ENCODE assay signal across 8 mouse cellular contexts in the genomic region with DNA sequence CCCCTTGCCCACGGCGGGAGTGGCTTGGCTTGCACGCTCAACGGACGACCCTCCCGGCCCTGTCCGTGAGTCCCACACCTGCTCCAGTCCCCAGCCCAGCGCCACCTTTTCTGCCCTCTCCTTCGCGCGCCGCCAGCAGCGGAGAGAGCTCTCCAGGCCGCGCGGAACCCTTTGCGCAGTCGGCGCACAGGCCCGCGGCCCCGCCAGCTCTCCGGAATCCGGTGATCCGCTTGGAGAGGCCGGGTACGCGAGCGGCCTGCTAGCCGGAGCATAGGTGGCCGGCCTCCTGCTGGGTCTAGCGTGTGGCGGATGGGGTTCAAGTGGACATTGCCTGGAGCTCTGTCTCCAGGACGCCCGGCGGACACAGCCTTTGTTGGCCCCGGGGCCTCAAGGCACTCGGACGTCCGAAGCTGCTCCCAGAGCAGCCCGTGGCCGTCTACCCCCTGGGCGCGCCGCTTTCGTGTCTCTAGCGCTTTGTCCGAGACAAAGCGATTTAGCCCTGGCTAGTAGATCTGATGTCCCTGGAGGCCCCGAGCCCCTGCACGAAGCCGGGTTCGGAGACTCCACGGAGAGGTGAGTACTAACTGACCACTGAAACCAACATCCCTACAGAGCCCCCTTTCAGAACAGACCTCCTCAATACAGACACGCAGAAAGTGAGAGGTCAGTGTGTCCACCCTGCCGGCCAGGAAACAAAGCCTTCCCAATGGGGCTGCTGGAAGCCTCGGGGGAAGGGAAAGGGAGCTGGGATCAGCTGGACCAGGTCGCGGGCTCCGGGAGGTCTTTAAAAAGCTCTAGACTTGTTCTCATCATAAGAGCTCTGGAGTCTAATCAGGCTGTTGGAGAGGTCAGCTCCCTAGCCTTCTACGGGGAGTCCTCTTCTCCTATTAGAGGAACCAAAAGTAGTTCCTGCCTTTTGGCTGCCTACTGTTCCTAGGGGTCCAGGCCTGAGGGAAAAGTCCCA. TPM values are rescaled to one million over a fixed set of nuclear protein-coding genes. Genes with fewer than 3 reads are reported as not detected.
DNase-seq lines count a peak whose midpoint lies in the region; ATAC-seq and TF ChIP-seq lines count a peak whose summit lies in the region.

No protein-coding gene starts in this region.

- no peak for TF ChIP-seq CTCF in E14TG2a.4 (conservative IDR thresholded peaks at IDR 0.05; ENCODE audit: low read length)

- peak overlapping the region; percentile 85 for H3K4me2 ChIP-seq in embryonic facial prominence, embryonic 14.5 days (ENCODE audit: low read depth, low read length)
- H3K4me2 ChIP-seq in hindbrain, embryonic 14.5 days (replicated peaks), result peak overlapping the region; percentile 64
- peak overlapping the region; percentile 52 for H3K4me2 ChIP-seq in midbrain, embryonic 11.5 days

- H3K27ac ChIP-seq in embryonic facial prominence, embryonic 14.5 days (replicated peaks; ENCODE audit: low read depth, low read length), result no peak overlapping the region; the same call in 1 of the 2 replicates
- peak overlapping the region; percentile 85 for H3K27ac ChIP-seq in hindbrain, embryonic 14.5 days
- H3K27ac ChIP-seq in midbrain, embryonic 11.5 days (ENCODE audit: low read depth, low read length), result peak overlapping the region; percentile 62

- peaks cover 69% of the 10 kb centered on the region for H3K27me3 ChIP-seq in E14TG2a.4 (ENCODE audit: insufficient read depth, low read length)
- peaks cover 4% of the 10 kb centered on the region for H3K27me3 ChIP-seq in embryonic facial prominence, embryonic 14.5 days (replicated peaks; ENCODE audit: control insufficient read depth, insufficient read depth, low read length)
- H3K27me3 ChIP-seq in hindbrain, embryonic 14.5 days (ENCODE audit: control insufficient read depth, insufficient read depth, low read length), result no peaks in the 10 kb centered on the region
- no peaks in the 10 kb centered on the region; the same call in 1 of the 2 replicates for H3K27me3 ChIP-seq in midbrain, embryonic 11.5 days (ENCODE audit: control insufficient read depth, insufficient read depth, low read length)

- peak overlapping the region; percentile 88 for H3K4me3 ChIP-seq in E14TG2a.4 (replicated peaks; ENCODE audit: low read length)
- peak overlapping the region; percentile 68 for H3K4me3 ChIP-seq in embryonic facial prominence, embryonic 14.5 days (ENCODE audit: low read depth, low read length)
- peak overlapping the region; percentile 87 for H3K4me3 ChIP-seq in hindbrain, embryonic 14.5 days (replicated peaks; ENCODE audit: low read length)
- peak overlapping the region; percentile 85 for H3K4me3 ChIP-seq in midbrain, embryonic 11.5 days (ENCODE audit: low read depth, low read length)

- H3K36me3 ChIP-seq in E14TG2a.4 (ENCODE audit: insufficient read depth, low read length), result no peaks in the 10 kb centered on the region
- H3K36me3 ChIP-seq in embryonic facial prominence, embryonic 14.5 days (ENCODE audit: control insufficient read depth, insufficient read depth, low read length), result peaks cover 16% of the 10 kb centered on the region; the same call in 1 of the 2 replicates
- peaks cover 21% of the 10 kb centered on the region for H3K36me3 ChIP-seq in hindbrain, embryonic 14.5 days (replicated peaks; ENCODE audit: control insufficient read depth, insufficient read depth)
- H3K36me3 ChIP-seq in midbrain, embryonic 11.5 days (ENCODE audit: control insufficient read depth, insufficient read depth, low read length), result peaks cover 7% of the 10 kb centered on the region

- peak; percentile 44 for ATAC-seq in frontal cortex, adult (ENCODE audit: low TSS enrichment)
- ATAC-seq in embryonic facial prominence, embryonic 14.5 days (ENCODE audit: low read depth), result peak; percentile 79
- ATAC-seq in hindbrain, embryonic 14.5 days (ENCODE audit: low FRiP score), result peak; percentile 5; the same call in 1 of the 2 replicates
- ATAC-seq in midbrain, embryonic 11.5 days (ENCODE audit: low FRiP score), result peak; percentile 78
- no peak for ATAC-seq in megakaryocyte progenitor cell, adult 5-6 weeks (replicated peaks; ENCODE audit: poor library complexity)

- H3K4me1 ChIP-seq in E14TG2a.4 (replicated peaks; ENCODE audit: low read depth, low read length), result peaks cover 46% of the 10 kb centered on the region
- peaks cover 11% of the 10 kb centered on the region; the same call in 1 of the 2 replicates for H3K4me1 ChIP-seq in embryonic facial prominence, embryonic 14.5 days (ENCODE audit: control insufficient read depth, insufficient read depth, low read length)
- H3K4me1 ChIP-seq in hindbrain, embryonic 14.5 days (replicated peaks; ENCODE audit: control insufficient read depth, insufficient read depth, low read length), result peaks cover 37% of the 10 kb centered on the region
- H3K4me1 ChIP-seq in midbrain, embryonic 11.5 days (ENCODE audit: control insufficient read depth, insufficient read depth, low read length), result peaks cover 11% of the 10 kb centered on the region

- peak overlapping the region; percentile 80 for H3K9ac ChIP-seq in embryonic facial prominence, embryonic 14.5 days (ENCODE audit: low read depth, low read length)
- peak overlapping the region; percentile 99 for H3K9ac ChIP-seq in hindbrain, embryonic 14.5 days
- H3K9ac ChIP-seq in midbrain, embryonic 11.5 days (ENCODE audit: low read length), result peak overlapping the region; percentile 97

- 3% methylated on average over 31 of the region's 61 CpGs for WGBS in embryonic facial prominence, embryonic 14.5 days
- WGBS in hindbrain, embryonic 14.5 days, result 1% methylated on average over 61 of the region's 61 CpGs
- 2% methylated on average over 58 of the region's 61 CpGs for WGBS in midbrain, embryonic 11.5 days

- DNase-seq in frontal cortex, postnatal 10 days (ENCODE audit: low spot score in 2 of 2), result no peak
- DNase-seq in embryonic facial prominence, embryonic 14.5 days (ENCODE audit: low spot score), result peak; percentile 31
- no peak for DNase-seq in hindbrain, embryonic 14.5 days (ENCODE audit: low spot score)
- peak; percentile 95 for DNase-seq in midbrain, embryonic 11.5 days (ENCODE audit: low spot score, missing footprints)
- DNase-seq in layer of hippocampus, postnatal 14 days (ENCODE audit: low spot score in 2 of 2), result no peak

- no peaks in the 10 kb centered on the region for H3K9me3 ChIP-seq in E14TG2a.4 (ENCODE audit: low read length)
- no peaks in the 10 kb centered on the region for H3K9me3 ChIP-seq in embryonic facial prominence, embryonic 14.5 days (ENCODE audit: control insufficient read depth, low read length)
- no peaks in the 10 kb centered on the region for H3K9me3 ChIP-seq in hindbrain, embryonic 14.5 days (ENCODE audit: control insufficient read depth, low read length)
- no peaks in the 10 kb centered on the region for H3K9me3 ChIP-seq in midbrain, embryonic 11.5 days (ENCODE audit: control insufficient read depth, low read length)

RNA-seq across cellular contexts. Expression of gene Dpysl4, which starts 0.7 kb away (rescaled TPM):
- 19.8 and 28.3 TPM in 2 replicates for polyA plus RNA-seq in embryonic facial prominence, embryonic 14.5 days (2014; fragmentation: Nextera tagmentation; extraction: Ambion mirVana)
- 211 and 216 TPM in 2 replicates for polyA plus RNA-seq in hindbrain, embryonic 14.5 days (2014; fragmentation: Nextera tagmentation; extraction: Ambion mirVana)
- polyA plus RNA-seq in midbrain, embryonic 11.5 days (2014; fragmentation: Nextera tagmentation; extraction: Ambion mirVana), result 167 and 179 TPM in 2 replicates
- not detected in 2 replicates for total RNA-seq in megakaryocyte progenitor cell, adult 5-6 weeks (2015)
- total RNA-seq in megakaryocyte progenitor cell, adult 5-6 weeks (2017), result not detected in 2 replicates
- 100 to 1,000 TPM; 102 to 105 TPM for total RNA-seq in layer of hippocampus, postnatal 14 days (2021)

Comparison
In these comparisons a context has a peak if more than half of its experiments do, and no peak if none do; other contexts are left out.
1. DNase-seq: peak in embryonic facial prominence, embryonic 14.5 days (single experiment) and midbrain, embryonic 11.5 days (single experiment); none in frontal cortex, postnatal 10 days (0 of 2), hindbrain, embryonic 14.5 days (single experiment) and layer of hippocampus, postnatal 14 days (0 of 2).
2. Peak in every context shown above with its lines, with median percentiles within 50 percentile points of each other: H3K4me3 ChIP-seq, H3K4me2 ChIP-seq and H3K9ac ChIP-seq.